Mouse (Mus musculus) forebrain, postnatal 0 days (tissue): ENCODE measurements around the gene Gpld1. TPM values are rescaled to one million over a fixed set of nuclear protein-coding genes. Genes with fewer than 3 reads are reported as not detected.

Experiments
- ATAC-seq: fragments of 200-750 bp; cut with Nextera tagmentation; 2 replicates; pipeline ENCODE4 v1.8.0; 2017; ENCODE audit warnings: mild to moderate bottlenecking, moderate library complexity
- DNase-seq: peaks from one replicate; pipeline ENCODE4 v3.0.0-alpha.2; 2015
- H3K27ac ChIP-seq: fragments of 300-500 bp; sonication (generic); 2 replicates; pipeline ENCODE4 v1.5.1; 2014; ENCODE audit warnings: low read depth, mild to moderate bottlenecking, antibody characterized with exemption, low read length, moderate library complexity, mixed read lengths
- H3K27me3 ChIP-seq: fragments of 300-500 bp; sonication (generic); 2 replicates; pipeline ENCODE4 v1.6.1; 2014; ENCODE audit warnings: mild to moderate bottlenecking, low read length, mixed read lengths; ENCODE audit not compliant: insufficient read depth
- H3K36me3 ChIP-seq: fragments of 300-500 bp; sonication (generic); 2 replicates; pipeline ENCODE4 v1.6.1; 2014; ENCODE audit warnings: mild to moderate bottlenecking, moderate library complexity; ENCODE audit not compliant: insufficient read depth
- H3K4me1 ChIP-seq: fragments of 300-500 bp; sonication (generic); 2 replicates; pipeline ENCODE4 v1.6.1; 2014; ENCODE audit warnings: antibody characterized with exemption; ENCODE audit not compliant: insufficient read depth
- H3K4me2 ChIP-seq: fragments of 300-500 bp; sonication (generic); 2 replicates; pipeline ENCODE4 v1.6.1; 2014; ENCODE audit warnings: low read depth, mild to moderate bottlenecking, moderate library complexity
- H3K4me3 ChIP-seq: fragments of 300-500 bp; sonication (generic); 2 replicates; pipeline ENCODE4 v1.5.1; 2014; ENCODE audit warnings: low read depth, low read length, mixed read lengths
- H3K9ac ChIP-seq: fragments of 300-500 bp; sonication (generic); 2 replicates; pipeline ENCODE4 v1.6.1; 2014; ENCODE audit warnings: mild to moderate bottlenecking
- H3K9me3 ChIP-seq: fragments of 300-500 bp; sonication (generic); 2 replicates; pipeline ENCODE4 v1.6.1; 2016; ENCODE audit warnings: low read length
- CTCF ChIP-seq: sonication (generic); IDR thresholded peaks from 2 replicates; pipeline ENCODE4 v1.5.1; 2016; ENCODE audit warnings: antibody characterized with exemption, control low read depth, low read depth
- WGBS: fragments of 180-500 bp; shearing (Covaris S2); extraction: QIAGEN DNeasy Blood & Tissue Kit; methylation state at CpG from one replicate; pipeline ENCODE4 v1.1.7; 2014; 5-methylcytosine and 5-hydroxymethylcytosine counted together
- polyA plus RNA-seq: library from polyadenylated mRNA; unstranded; fragments of >200 nt; fragmentation: Nextera tagmentation; extraction: Ambion mirVana; gene quantifications from 2 replicates; pipeline ENCODE4 v1.2.1, GENCODE M21; 2015
- total RNA-seq: library from RNA; depleted of rRNA; stranded (reverse); fragments of >200 nt; gene quantifications from 2 replicates; pipeline ENCODE4 v1.2.3, GENCODE M21; 2014

The Gpld1 gene
- total and polyA plus RNA-seq, 2 experiments from 2014 or later = 1.6 to 5.2 TPM

- Histone ChIP-seq H3K4me2 (no peak overlapping the region), H3K4me1 (peaks cover 3% of the 10 kb centered on the region; the same call in 1 of the 2 replicates), H3K9ac (no peak overlapping the region), H3K27ac (no peak overlapping the region), H3K9me3 (no peaks in the 10 kb centered on the region), H3K27me3 (no peaks in the 10 kb centered on the region), H3K4me3 (no peak overlapping the region), H3K36me3 (peaks cover 10% of the 10 kb centered on the region)
- DNase-seq (peak; percentile 36), ATAC-seq (peak; percentile 84)
- no peak for TF ChIP-seq CTCF
- 28% methylated on average over 2 of the region's 2 CpGs for WGBS
Measured at GRCm38 (mm10) chr13:24985435-24985834, 42.5 kb downstream of the Gpld1 start.

- Histone ChIP-seq H3K4me1 (peaks cover 3% of the 10 kb centered on the region; the same call in 1 of the 2 replicates), H3K4me2 (no peak overlapping the region), H3K36me3 (peaks cover 21% of the 10 kb centered on the region), H3K27me3 (no peaks in the 10 kb centered on the region), H3K4me3 (no peak overlapping the region), H3K27ac (no peak overlapping the region), H3K9ac (no peak overlapping the region), H3K9me3 (no peaks in the 10 kb centered on the region)
- WGBS = 33% methylated on average over 7 of the region's 7 CpGs
- peak; percentile 83 for ATAC-seq
- TF ChIP-seq CTCF = peak; percentile 80
- DNase-seq = peak; percentile 73
Measured at GRCm38 (mm10) chr13:24988391-24988790, 45.4 kb downstream of the Gpld1 start.

- no peak overlapping the region for H3K4me2 ChIP-seq
- H3K4me1 ChIP-seq = peaks cover 3% of the 10 kb centered on the region; the same call in 1 of the 2 replicates
- H3K4me3 ChIP-seq = no peak overlapping the region
- TF ChIP-seq CTCF = no peak
- 81% methylated on average over 6 of the region's 6 CpGs for WGBS
- H3K9ac ChIP-seq = no peak overlapping the region
- no peaks in the 10 kb centered on the region for H3K27me3 ChIP-seq
- peaks cover 27% of the 10 kb centered on the region for H3K36me3 ChIP-seq
- no peak for DNase-seq
- ATAC-seq = no peak
- H3K27ac ChIP-seq = no peak overlapping the region
- no peaks in the 10 kb centered on the region for H3K9me3 ChIP-seq
Measured at GRCm38 (mm10) chr13:24989006-24989405, 46.1 kb downstream of the Gpld1 start.

- no peaks in the 10 kb centered on the region for H3K27me3 ChIP-seq
- no peak overlapping the region for H3K4me2 ChIP-seq
- 56% methylated on average over 2 of the region's 2 CpGs for WGBS
- peak overlapping the region; percentile 21; the same call in 1 of the 2 replicates for H3K27ac ChIP-seq
- H3K36me3 ChIP-seq = peaks cover 67% of the 10 kb centered on the region
- no peak overlapping the region for H3K4me3 ChIP-seq
- no peaks in the 10 kb centered on the region for H3K4me1 ChIP-seq
- DNase-seq (no peak), ATAC-seq (peak; percentile 47; the same call in 1 of the 2 replicates)
- TF ChIP-seq CTCF = no peak
- H3K9ac ChIP-seq = no peak overlapping the region
- H3K9me3 ChIP-seq = no peaks in the 10 kb centered on the region
Measured at GRCm38 (mm10) chr13:24993160-24993559, 50.2 kb downstream of the Gpld1 start.

GRCm38 (mm10) chr13:24999538-24999937 is 56.6 kb downstream of the Gpld1 start:
- ATAC-seq (no peak), DNase-seq (no peak)
- Histone ChIP-seq H3K36me3 (peaks cover 77% of the 10 kb centered on the region), H3K4me3 (no peak overlapping the region), H3K9ac (no peak overlapping the region), H3K4me2 (no peak overlapping the region), H3K27me3 (no peaks in the 10 kb centered on the region), H3K4me1 (no peaks in the 10 kb centered on the region), H3K9me3 (no peaks in the 10 kb centered on the region), H3K27ac (no peak overlapping the region)
- 86% methylated on average over 2 of the region's 2 CpGs for WGBS
- no peak for TF ChIP-seq CTCF

GRCm38 (mm10) chr13:25002965-25003364 is 60.0 kb downstream of the Gpld1 start:
- Histone ChIP-seq H3K4me1 (no peaks in the 10 kb centered on the region), H3K9ac (no peak overlapping the region), H3K27ac (no peak overlapping the region), H3K36me3 (peaks cover 58% of the 10 kb centered on the region), H3K9me3 (no peaks in the 10 kb centered on the region), H3K27me3 (no peaks in the 10 kb centered on the region), H3K4me2 (no peak overlapping the region), H3K4me3 (no peak overlapping the region)
- 0 out of 2 replicates have a peak, but pooled peaks have one; percentile 27 for TF ChIP-seq CTCF
- DNase-seq (no peak), ATAC-seq (no peak)

- H3K36me3 ChIP-seq = peaks cover 21% of the 10 kb centered on the region
- ATAC-seq (peak; percentile 60; the same call in 1 of the 2 replicates), DNase-seq (no peak)
Measured at GRCm38 (mm10) chr13:25007115-25007514, 64.2 kb downstream of the Gpld1 start.

GRCm38 (mm10) chr13:25018316-25018715 is 75.4 kb downstream of the Gpld1 start:
- no peak for ATAC-seq
- H3K27me3 ChIP-seq = no peaks in the 10 kb centered on the region
- 0 out of 2 replicates have a peak, but pooled peaks cover 4% of the 10 kb centered on the region for H3K36me3 ChIP-seq
- no peak overlapping the region for H3K27ac ChIP-seq
- no peak overlapping the region for H3K9ac ChIP-seq
- H3K9me3 ChIP-seq = no peaks in the 10 kb centered on the region
- no peak for DNase-seq
- peaks cover 15% of the 10 kb centered on the region for H3K4me1 ChIP-seq
- no peak for TF ChIP-seq CTCF
- H3K4me3 ChIP-seq = no peak overlapping the region
- H3K4me2 ChIP-seq = no peak overlapping the region
- 94% methylated on average over 9 of the region's 9 CpGs for WGBS

More at GRCm38 (mm10) chr13:25007115-25007514, 64.2 kb downstream of the Gpld1 start:
- TF ChIP-seq CTCF = peak; percentile 58
- Histone ChIP-seq H3K27ac (no peak overlapping the region), H3K9ac (no peak overlapping the region), H3K4me2 (no peak overlapping the region), H3K4me1 (no peaks in the 10 kb centered on the region), H3K27me3 (no peaks in the 10 kb centered on the region), H3K4me3 (no peak overlapping the region), H3K9me3 (no peaks in the 10 kb centered on the region)
- 84% methylated on average over 6 of the region's 8 CpGs for WGBS
